Mouse (Mus musculus) lung, postnatal 0 days (tissue): ENCODE data around the gene BC048679.

ENCODE experiments used
- CTCF ChIP-seq: IDR thresholded peaks from 2 replicates; pipeline ENCODE4 v1.5.1; 2016; ENCODE audit warnings: antibody characterized with exemption, mild to moderate bottlenecking
- EP300 ChIP-seq: IDR thresholded peaks from 2 replicates; pipeline ENCODE4 v1.6.1; 2016; ENCODE audit warnings: antibody characterized with exemption, mild to moderate bottlenecking, control low read depth

DNA sequence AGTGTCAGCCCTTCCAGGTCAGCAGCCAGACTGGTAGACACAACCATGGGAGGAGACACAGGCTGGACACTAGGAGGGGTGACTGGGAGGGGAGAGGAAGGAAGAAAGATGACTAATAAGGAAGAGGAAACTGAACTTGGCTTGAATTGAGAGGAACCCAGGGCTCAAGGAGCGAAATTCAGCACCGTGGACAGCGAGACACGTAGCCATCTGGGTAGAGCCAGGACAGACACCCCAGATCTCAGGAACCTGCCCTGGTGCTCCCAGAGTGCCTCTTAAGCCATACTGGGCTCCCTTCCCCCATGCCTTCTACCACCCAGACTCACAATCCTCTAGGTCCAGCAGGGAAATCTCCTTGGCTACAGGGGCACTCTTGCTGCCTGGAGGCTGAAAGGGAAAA lies 34.0 kb downstream of the BC048679 start:
- TF ChIP-seq CTCF (no peak), EP300 (no peak)
